Mouse (Mus musculus): Measurements from ENCODE around the gene Cap2. TPM values are rescaled to one million over a fixed set of nuclear protein-coding genes. Genes with fewer than 3 reads are reported as not detected.

Cap2 gene
- total RNA-seq, 2 experiments from 2014 or later = 0.39 TPM; not detected in 1

DNA sequence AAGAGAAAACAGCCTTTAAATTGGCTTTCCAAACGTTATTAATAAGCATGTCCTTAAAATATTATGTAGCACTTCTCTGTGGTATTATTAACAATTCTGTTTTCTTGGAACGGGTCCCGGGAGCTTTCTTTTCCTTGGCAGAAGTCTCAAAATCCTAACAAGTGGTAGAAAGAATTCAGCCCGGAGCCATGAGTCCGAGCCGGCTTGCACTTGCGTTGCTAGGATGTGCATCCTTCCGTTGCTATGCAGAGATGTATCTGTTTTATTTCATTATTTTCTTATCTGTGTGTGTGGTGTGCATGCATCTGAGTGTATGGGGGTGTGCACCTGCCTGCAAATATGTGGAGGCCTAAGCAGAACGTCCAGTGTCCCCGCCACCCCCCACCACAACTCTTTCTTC is 126.2 kb downstream of the Cap2 start:
- ATAC-seq (replicated peaks; ENCODE audit: poor library complexity) = no peak

DNA sequence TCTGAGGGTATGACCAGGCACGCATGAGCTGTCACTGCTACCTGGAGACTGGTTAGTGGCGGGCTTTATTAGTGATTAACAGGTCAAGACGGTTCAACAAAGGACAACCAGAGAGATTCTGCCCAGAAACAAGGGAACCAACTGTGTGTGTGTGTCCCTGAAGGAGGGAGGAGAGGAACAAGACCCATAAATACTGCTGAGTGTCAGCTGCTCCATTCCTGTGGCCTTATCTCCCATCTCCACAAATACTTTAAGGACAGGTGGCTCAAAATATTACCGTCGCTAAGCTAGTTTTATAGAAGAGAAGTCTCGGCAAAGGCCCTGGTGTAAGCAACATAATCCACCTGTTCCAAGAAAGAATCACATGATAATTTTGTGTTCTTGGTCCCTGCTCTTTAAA is 127.7 kb downstream of the Cap2 start:
- ATAC-seq (replicated peaks; ENCODE audit: poor library complexity) = no peak

DNA sequence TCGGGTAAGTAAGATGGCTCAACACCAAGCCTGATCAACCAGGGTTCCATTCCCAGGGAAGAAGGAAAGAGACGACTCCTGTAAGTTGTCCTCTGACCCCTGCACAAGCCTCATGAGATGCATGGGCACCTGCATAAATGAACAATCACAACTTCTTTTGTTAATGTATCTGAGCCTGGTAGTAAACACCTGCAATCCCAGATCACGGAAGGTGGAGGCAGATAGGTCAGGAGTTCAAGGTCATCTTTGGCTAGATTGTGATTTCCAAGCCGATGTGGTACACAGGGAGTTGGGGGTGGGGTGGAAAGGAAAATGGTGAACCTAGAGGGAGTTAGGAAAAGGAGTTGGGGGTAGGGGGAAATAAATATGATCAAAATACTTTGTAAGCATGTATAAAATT is 131.1 kb downstream of the Cap2 start:
- ATAC-seq (replicated peaks; ENCODE audit: poor library complexity) = no peak

DNA sequence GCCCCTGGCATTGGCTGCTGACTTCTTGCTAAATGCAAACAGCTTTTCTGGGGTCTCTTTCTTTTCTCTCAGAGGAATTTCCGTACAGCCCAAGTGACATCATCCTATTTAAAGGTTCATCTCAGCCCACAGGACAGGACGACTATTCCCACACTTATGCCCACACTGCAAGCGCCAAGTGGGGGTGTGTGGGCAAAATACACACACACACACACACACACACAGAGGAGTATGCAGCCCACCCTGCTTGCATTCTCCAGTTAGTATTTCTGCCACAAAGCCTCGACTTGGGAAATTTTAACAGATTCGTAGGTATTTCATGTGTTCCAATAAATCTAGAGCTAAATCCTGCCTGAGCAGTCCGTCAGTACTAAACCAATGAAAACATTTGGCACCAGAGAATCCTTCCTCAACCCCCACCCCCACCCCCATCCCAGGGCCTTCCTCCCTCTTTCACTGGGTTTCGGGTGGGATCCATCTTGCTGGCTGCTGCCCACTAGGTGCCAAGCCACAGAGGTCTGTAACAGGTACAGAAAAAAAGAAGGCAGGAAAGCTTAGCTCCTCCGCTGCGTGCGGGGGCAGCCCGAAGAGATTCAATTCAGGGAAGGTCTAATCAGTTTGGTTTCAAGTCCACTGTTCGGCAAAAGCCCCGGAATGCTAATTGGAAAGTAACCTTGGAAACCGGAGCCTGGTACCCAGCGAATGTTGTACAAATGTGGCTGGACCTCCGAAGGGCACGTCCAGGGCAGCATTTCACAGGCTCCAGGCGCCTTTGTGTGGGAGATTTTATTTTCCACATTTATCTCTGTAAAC is 131.9 kb downstream of the Cap2 start:
- ATAC-seq (replicated peaks; ENCODE audit: poor library complexity) = no peak

DNA sequence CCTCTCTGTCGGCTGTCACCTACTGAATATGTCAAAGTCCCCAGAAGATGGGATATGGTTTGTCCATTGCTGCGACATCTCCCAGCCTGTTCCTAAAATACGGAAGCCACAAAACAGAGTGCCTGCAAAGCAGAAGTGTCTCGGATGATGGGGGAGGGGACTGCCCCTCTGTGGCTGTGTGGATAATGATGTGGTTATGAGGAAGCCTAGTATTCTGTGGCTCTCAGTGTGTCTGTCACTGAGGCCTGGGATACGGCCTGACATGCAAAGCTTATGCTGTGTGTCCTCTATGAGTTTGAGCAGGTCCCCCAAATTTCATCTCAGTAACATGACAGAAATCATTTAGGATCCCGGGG is 132.5 kb downstream of the Cap2 start:
- ATAC-seq (replicated peaks; ENCODE audit: poor library complexity) = peak; percentile 95

DNA sequence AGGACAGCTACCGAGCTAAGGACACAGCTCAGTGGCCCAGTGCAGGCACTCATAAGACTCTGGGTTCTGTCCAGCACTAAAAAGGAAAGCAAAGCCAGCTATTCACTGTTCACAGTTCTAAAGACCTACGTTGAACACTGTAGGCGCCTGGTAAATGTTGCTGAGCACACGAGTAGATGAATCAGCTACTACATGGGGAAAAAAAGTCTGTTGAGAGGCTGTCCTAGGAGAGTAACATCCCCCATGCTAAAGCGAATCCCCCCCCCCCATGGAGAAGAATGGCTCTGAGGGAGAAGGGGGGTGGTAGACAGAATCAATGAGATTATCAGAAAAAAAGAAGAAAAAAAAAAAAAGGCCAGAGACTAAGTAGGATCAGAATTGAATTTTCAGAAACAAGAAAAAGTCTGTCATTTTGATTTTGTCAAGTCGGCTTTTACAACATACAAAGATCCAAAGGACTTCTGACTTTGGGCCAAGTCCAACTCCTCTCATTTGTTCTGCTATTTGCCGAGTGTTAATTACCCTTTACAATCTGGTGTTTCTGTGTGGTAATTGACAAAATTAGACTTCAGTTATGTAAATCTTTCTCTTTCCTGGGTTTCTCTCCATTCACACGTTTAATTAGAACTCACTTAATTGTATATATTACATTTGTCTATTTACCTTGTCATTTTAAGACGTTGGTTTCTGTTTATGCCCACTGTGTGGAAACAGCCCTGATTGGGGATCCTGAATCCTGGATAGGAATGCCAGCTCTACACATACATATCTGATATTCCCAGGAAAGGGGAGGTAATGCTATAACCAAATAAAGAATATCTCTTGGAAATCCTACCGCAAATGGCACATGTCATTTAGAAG is 139.2 kb downstream of the Cap2 start:
- no peak for ATAC-seq (replicated peaks; ENCODE audit: poor library complexity)

DNA sequence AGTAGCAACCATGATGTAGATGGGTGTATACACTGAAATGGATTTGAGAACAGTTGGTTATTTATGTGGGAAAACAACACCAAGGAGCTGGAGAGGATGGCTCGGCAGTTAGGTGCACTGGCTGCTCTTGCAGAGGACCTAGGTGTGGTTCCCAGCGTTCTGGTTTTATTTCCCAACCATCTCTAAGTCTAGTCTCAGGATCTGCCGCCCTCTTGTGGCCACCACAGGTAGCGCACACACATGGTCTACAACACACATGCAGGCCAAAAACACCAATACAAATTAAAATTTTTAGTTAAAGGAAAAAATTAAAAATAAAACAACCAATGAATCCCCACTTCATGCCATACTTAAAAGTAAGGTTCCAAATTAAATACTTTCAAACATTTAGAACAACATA is 140.7 kb downstream of the Cap2 start:
- no peak for ATAC-seq (replicated peaks; ENCODE audit: poor library complexity)

DNA sequence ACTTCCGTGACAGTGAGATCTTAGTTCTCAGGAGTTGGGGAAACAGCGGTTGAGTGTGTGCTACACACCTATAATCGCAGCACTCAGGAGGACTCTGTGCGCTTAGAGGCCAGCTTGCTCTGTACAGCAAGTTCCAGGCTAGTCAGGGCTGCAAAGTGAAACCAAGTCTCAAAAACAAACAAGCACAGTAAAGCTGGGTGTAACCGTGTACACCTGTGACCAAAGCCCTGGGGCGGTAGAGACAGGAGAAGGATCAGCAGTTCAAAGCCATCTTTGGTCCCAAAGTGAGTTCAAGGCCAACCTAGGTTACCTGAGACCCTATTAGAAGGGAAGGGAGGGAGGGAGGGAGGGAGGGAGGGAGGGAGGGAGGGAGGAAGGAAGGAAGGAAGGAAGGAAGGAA is 142.5 kb downstream of the Cap2 start:
- no peak for ATAC-seq (replicated peaks; ENCODE audit: poor library complexity)

DNA sequence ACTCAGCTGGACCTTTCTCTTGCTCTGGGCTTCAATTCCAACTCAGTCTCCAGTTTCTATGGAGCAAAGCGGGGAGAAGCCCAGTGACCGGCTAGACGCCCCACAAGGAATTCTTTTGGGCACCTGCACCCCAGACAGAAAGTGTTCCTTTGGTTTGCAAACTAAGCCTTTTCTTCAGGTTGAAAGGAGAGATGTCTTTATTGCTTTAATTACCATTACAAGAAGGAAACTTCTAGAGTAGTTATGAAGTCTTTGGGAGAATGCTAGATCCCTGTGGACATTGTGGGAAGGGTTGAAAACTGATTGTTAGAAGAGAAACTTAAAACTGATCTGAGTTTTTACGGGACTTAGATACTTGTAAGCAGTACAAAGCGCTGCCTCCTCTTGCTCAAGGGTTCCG is 143.8 kb downstream of the Cap2 start:
- no peak for ATAC-seq (replicated peaks; ENCODE audit: poor library complexity)

DNA sequence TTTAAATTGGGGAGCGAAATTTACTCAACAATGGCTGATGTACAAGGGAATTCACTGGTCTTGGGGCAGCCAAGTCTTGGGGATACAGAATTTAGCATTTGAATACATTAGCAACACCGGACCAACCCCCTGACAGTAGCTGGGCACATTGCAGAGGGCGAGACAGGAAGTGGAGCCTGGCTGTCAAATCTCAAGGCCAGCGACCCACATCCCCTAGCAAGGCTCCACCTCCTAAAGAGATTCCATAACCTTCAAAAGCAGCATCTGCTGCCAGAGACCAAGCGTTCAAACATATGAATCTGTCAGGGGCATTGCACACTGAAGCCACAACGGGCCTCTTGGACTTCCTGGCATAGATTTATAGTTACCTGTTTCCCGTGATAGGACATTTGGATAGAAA is 150.2 kb downstream of the Cap2 start:
- ATAC-seq (replicated peaks; ENCODE audit: poor library complexity) = no peak

DNA sequence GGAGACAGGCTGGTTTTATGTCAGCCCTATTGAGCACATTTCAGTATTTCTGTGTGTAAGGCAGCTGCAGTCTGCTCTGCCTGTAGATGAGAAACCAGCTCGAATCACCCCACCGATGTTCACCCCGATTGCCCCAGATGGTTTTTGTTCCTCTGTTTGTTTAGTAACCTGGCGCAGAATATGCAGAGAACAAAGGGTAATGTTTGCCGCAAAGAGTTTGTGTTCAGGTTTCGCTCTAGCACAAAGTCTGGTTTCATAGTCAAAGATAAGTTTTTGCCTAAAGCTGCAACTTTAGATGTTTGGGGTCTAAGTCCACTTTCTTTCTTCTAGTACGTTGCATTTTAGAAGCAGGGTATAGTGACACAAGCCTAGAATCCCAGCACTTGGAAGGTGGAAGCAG is 151.0 kb downstream of the Cap2 start:
- no peak for ATAC-seq (replicated peaks; ENCODE audit: poor library complexity)

DNA sequence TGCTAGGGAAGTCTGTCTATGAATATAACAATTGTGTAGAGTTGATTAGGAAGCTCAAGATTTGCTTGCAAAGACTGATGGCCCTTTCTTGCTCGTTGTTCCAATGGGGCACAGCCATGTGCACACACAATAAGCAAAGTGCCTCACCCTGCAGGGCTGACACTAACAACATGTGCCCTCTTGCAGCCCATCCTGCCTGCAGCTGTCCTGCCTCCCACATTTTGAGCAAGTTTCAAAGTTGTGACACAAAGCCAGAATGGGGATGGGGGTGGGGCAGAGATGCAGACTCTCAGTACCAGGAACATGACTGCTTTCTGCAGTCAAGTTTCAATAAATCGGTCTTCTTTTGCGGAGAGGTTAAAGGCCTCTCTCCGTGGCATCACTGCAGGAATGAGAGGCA is 152.0 kb downstream of the Cap2 start:
- no peak for ATAC-seq (replicated peaks; ENCODE audit: poor library complexity)

DNA sequence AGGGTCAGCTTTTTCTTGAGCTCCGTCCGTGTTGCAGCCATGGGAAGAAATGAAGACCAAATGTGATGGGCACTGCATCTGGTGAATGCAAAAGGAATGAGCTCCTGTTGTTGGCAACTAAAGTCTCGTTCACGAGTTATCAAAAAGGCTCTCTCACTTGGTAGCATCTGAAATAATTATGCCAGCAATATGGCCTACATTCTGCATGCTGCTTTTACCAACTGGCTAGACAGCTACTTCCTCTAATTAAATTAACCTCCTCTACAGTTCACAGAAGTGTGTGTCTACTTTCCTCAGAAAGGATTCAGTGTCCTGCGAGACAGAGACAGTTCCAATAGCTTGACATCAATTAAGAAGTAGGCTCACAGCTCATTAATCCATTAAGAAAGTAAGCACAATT is 152.9 kb downstream of the Cap2 start:
- ATAC-seq (replicated peaks; ENCODE audit: poor library complexity) = no peak

DNA sequence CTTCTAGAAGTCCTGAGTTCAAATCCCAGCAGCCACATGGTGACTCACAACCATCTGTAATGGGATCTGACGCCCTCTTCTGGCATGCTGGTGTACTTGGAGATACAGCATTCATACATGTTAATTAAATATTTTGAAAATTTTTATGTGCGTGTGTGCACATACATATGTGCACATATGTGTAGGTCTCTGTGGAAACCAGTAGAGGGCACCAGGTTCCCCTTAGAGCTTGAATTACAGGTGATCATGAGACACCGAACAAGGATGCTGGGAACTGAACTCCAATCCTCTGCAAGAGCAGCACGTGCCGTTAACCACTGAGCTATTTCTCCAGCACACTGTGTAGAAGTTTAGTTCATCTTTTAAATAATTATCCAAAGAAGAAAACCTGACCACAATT is 157.6 kb downstream of the Cap2 start:
- no peak for ATAC-seq (replicated peaks; ENCODE audit: poor library complexity)

DNA sequence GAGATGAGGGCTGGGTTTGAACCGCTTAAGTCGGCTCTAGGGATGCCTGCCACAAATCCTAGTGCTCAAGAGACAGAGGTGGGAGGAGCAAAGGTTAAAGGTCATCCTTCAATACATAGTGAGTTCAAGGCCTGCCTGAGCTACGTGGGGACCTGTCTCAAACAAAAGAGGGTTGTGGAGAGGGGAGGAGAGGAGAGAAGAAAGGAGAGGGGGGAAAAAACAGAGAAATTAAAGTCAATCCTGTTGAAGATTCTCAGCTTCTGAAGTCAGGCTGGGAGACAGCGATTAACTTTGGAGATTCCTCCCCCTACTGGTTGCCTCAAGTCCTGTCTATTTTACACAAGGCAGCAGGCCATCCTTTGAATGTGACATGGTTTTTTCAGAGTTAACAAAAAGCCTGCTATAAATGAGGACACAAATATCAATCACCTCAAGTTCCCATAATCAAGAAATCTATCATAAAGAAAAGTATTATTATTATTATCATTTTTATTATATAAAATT is 161.9 kb downstream of the Cap2 start:
- peak; percentile 75 for ATAC-seq (replicated peaks; ENCODE audit: poor library complexity)

DNA sequence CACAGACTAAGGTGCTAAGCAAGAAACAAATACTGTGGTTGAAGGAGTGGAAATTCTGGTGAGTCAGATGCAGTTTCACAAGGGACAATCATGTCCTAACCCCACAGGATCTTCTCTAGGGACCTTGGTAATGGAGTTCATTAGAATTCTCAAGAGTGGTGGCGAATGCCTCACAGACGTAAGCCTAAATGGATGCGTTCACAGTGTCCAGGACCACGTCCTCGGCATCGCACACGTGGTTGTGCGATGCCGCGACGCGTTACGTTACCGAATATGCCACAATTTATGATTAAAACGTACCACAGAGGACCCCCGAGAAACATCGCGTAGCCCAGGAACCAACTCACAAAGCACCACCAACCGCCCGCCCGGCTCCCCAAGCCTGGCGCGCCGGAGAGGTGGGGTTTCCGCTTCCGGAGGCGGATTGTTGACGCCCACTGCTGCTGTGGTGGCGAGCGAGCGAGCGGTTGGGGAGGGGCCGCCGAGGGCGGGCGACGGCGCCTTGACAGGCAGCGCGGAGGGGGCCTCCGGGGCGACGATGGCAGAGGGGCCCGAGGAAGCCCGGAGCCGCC is 167.5 kb downstream of the Cap2 start, which contains the start of gene Fam8a1:
Gene Fam8a1, plus strand, starts transcription at position 475 of the 572 bp plus-strand sequence.
- ATAC-seq (replicated peaks; ENCODE audit: poor library complexity) = peak; percentile 98

DNA sequence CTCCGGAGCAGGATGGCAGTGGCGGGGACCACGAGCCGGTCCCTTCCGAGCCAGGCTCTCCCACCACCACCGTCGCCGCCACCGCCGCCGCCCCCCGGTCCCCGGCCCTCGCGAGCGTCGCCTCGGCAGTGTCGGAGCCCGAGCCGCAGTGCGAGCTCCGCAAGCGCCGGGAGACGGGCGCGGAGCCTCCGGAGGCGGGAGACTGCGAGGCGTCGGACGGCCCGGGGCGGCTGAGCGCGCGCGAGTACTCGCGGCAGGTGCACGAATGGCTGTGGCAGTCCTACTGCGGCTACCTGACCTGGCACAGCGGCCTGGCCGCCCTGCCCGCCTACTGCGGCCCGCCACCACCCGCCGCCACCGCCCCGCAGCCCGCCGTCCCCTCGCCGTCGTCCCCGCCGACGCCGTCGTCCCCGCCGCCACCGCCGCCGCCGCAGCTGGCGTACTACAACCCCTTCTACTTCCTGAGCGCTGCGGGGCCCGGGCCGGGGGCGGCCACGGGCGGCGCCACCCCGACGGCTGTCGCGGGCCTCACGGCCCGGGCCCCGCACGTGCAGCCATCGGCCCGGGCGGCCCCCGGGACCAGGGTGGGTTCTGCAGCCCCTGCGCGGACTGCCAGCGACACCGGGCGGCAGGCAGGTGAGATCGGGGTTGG is 168.1 kb downstream of the Cap2 start:
- ATAC-seq (replicated peaks; ENCODE audit: poor library complexity) = no peak

DNA sequence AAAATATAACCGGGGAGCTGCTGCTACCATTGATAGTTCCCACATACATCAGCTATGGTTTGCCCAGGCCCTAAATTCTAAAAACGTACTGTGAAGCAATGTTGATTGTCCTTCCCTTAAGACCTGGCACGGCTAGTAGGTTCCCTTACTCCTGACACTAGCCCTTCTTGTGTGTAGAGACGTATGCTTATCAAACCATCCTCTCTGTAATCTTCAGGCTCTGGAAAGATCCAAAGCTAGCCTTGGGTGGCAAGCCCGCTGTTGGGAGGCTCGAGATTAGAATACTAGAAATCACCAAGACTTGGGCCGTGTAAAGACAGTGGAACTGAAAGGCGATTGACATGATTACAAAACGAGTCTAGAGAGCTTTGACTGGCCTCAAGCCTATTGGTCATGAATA is 168.9 kb downstream of the Cap2 start:
- ATAC-seq (replicated peaks; ENCODE audit: poor library complexity) = peak; percentile 9; the same call in 1 of the 2 replicates

DNA sequence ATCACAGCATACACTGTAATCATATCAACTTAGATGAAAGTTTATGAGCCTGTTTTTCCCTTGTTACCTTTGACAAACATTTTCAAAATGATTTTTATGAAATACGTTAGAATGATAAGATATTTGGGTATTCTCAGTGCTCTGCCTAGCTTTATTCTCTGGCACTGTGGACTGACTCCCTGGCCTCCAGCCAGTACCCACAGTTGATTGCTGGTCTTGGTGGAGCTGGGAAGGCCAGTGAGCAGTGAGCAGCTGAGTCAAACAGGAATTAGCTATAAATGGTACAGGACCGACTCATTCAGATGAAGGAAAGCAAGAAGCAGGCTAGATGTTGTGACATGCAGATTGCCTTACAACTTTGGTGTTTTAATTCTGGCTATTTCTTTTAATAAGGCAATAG is 173.0 kb downstream of the Cap2 start:
- no peak for ATAC-seq (replicated peaks; ENCODE audit: poor library complexity)

DNA sequence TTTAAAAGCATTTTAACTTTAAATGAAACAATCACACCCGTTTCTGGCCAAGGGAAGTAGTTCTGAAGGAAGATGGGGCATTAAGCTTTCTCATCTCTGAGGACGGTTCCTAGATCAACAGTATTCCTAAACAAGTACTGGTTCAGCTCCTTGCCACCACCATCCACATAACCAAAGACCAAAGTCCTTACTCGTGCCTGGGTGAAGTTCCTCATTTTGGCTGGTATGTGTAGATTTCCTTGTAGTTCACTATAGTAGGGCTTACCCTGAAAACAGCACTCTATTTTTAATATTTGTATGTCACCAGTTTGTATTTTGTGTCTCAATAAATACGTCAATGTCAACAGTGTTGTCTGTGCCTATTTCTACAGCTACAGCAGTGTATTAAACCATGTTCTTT is 176.1 kb downstream of the Cap2 start:
- ATAC-seq (replicated peaks; ENCODE audit: poor library complexity) = 0 out of 2 replicates have a peak, but pooled peaks have one; percentile 17

DNA sequence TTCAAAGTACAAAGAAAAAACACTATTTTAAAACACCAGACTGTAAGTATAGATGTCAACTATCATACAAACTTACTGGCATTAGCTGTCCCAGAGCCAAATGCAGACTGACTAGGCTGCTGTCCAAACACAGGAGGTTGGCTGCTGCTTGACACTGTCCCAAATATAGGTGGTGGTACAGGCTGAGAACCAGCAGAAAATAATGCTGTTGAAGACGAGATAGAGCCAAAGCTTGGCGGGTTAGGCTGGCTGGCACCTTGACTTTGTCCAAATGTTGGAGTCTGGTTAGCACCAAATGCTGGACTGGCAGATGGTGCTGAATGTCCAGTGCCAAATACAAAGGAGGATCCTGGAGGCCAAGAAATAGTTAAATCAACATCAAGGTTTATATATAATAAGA is 181.3 kb downstream of the Cap2 start:
- no peak for ATAC-seq (replicated peaks; ENCODE audit: poor library complexity)
